Mouse (Mus musculus) heart, adult 10 weeks (tissue): ENCODE data around the gene Mag. TPM values are rescaled to one million over a fixed set of nuclear protein-coding genes. Genes with fewer than 3 reads are reported as not detected.

Experiments
- polyA plus RNA-seq: library from polyadenylated mRNA; stranded (reverse); fragments of 350-450 nt; fragmentation: Illumina TruSeq; extraction: RNeasy Lipid Tissue Mini Kit (QIAGEN cat#74804); gene quantifications from one replicate; pipeline ENCODE4 v1.2.3, GENCODE M21; 2014; ENCODE audit warnings: low read depth, low replicate concordance

The Mag gene
- 0.18 TPM for polyA plus RNA-seq

DNA sequence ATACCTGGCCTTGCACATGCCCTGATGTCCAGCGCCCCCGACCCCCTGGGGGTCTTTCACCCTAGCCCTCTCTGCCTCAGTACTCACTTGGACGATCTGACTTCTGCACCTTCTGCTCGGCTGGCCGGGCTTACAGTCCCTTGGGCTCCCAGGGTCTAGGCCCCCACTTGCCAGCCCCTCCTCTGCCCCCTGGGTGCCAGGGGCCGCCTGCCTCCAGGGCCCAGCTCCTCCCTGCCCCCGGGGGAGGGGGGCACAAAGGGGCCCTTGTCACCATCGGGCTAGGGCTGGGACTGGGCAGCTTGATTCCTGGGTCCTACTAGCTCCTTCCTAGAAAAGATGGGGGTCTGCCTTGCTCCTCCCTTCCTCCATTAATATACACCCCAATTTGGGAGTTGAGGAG is at the start of gene Mag:
Gene Mag, minus strand, starts transcription at position 142 of the 400 bp plus-strand sequence.

DNA sequence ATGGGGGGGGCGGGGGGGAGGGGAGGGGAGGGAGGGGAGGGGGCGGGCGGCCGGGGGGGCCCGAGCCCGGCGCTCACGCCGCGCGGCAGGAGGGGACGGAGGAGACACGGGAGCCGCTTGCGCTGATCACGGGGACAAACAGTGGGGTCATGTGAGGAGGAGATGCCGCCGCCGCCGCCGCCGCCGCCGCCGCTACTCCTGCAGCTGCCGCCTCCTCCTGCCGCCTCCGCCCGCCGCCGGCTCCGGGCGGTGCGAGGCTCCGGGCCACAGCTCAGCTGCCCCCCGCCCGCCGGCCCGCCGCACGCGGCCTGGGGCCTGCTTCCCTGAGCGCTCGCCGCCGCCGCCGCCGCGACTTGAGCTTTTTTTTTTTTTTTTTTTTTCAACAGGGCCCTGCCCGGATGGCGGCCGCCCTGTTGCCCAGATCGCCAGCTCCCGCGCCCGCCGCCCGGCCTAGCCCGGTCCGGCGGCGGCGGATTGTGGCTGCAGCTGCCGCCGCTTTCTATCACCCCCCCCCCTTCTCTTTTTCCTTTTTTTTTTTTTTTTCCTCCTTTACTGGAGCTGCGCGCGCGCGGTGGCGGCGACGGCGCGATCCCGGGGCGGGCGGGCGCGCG is 42.2 kb upstream of the Mag start, which contains the start of gene Usf2:
Gene Usf2, minus strand, starts transcription at position 48 of the 611 bp plus-strand sequence.

DNA sequence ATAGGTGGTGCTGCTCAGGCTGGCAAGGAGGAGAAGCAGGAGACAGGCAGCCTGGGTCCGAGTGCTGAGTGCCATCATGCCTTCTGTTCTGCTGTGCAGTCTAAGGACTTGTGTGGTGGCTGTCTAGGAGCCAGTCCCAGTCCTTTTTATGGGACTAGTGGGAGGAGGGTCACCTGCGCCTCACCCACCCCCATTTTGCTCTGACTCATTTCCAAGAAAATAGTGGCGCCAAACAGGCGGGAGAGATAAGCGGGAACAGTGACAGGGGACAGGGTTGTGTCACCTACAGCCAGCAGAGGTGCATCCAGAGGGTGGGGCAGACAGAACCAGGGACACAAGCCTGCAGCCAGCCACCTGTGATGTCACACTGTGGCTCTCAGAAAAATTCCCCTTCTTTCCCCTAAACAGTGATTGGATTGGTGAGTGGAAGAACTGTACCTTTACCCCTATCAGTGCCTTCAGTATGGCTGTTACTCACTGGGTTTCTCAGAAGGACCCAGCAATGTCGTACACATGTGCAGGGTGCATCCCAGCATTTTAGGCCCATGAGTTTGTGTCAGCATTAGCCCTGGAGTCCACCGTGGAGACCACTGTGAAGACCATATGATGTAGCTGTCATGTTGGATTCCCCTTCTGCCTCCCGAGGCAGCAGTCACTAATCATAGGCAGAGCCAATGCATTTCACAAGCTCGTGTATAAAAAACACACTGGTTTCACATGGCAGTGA is 29.4 kb upstream of the Mag start, which contains the start of gene Hamp:
Gene Hamp, minus strand, starts transcription at position 124 of the 727 bp plus-strand sequence.

DNA sequence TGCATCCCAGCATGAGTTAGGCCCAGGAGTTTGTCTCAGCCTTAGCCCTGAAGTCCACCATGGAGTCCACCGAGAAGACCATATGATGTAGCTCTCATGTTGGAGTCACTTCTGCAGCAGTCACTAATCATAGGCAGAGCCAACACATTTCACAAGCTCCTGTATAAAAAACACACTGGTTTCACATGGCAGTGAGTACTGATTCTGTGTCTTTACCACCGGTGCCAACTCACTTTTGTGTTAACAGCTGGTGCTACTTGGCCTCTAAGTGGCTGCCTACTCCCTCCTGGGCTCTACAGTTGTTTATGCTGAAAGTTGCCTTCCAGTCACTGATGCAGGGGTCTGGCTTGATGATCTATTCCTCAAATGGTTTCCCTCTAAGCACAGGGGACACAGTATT is 9.9 kb upstream of the Mag start, which contains the start of gene Hamp2:
Gene Hamp2, minus strand, starts transcription at position 101 of the 400 bp plus-strand sequence.

DNA sequence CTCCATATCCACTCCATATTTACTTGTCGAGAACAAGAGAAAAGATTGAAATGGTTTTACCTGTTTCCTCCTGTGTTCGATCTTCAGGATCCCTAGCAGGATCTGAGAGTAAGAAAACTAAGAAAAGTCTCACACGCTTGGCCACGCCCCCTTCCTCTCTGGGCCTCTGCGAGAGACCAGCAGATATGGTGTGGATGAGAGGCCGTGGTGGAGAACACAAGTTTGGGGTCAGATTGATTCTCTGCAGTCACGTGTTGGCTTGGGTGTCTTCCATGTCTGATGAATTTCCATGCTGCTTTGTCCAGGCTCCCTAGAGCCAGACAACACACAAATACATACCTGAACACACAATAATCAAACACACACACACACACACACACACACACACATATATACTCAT is 34.5 kb downstream of the Mag start, which contains the start of gene Cd22:
Gene Cd22, minus strand, starts transcription at position 167 of the 400 bp plus-strand sequence.

DNA sequence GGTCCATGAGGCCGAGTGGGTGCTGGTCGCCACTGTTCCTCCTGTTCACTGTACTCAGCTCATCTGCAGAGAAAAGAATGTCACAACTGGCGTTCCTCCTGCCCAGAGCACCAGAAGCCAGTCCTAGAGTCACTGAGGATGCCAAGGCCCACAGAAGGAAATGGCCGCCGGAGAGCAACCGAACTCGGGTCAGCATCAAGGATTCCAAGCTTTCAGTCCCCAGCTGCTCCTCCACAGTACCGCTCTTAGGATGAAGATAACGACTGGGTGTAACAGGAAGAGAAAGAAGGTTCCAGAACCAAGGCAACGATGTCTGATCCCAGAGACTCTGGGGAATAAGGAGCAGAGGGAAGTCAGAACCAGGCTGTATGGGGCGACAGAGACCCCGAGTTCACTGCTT is 53.2 kb downstream of the Mag start, which contains the start of gene Ffar1:
Gene Ffar1, minus strand, starts transcription at position 101 of the 400 bp plus-strand sequence.

DNA sequence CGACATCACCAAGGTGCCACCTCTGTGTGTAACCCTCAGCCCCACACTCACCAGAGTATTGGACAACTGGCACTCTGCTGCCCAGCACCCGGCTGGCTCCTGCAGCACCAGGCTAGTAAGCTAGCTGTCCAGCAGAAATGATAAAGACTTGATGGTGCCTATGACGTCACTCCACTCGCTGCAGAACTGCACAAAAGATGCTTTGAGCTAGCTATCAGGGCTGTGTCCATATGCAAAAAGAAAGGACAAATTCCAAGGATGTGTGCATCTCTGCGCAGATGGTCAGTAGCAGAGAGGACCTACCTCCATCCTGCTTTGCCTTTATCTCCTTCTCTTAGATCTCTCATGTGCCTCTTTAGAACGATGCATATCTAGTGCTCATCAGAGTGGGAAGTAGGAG is 58.6 kb downstream of the Mag start, which contains the start of gene Ffar3:
Gene Ffar3, minus strand, starts transcription at position 101 of the 400 bp plus-strand sequence.

Other genes with a start within 250 kb of the Mag start
- 7.5 TPM for gene Haus5, start 249.9 kb downstream of the Mag start, polyA plus RNA-seq
- gene Pmis2, start 243.3 kb downstream of the Mag start, polyA plus RNA-seq = not detected
- gene 2200002J24Rik, start 215.9 kb downstream of the Mag start, polyA plus RNA-seq = not detected
- not detected for gene Atp4a, start 202.7 kb downstream of the Mag start, polyA plus RNA-seq
- 168 TPM for gene Tmem147, start 185.3 kb downstream of the Mag start, polyA plus RNA-seq
- not detected for gene Gapdhs, start 171.2 kb downstream of the Mag start, polyA plus RNA-seq
- 3.5 TPM for gene Sbsn, start 163.4 kb downstream of the Mag start, polyA plus RNA-seq
- 3.5 TPM for gene Dmkn, start 151.1 kb downstream of the Mag start, polyA plus RNA-seq
- not detected for gene Krtdap, start 127.0 kb downstream of the Mag start, polyA plus RNA-seq
- gene Ffar2, start 91.1 kb downstream of the Mag start, polyA plus RNA-seq = not detected
- gene Ffar3, start 58.7 kb downstream of the Mag start, polyA plus RNA-seq = not detected
- gene Ffar1, start 53.3 kb downstream of the Mag start, polyA plus RNA-seq = not detected
- gene Cd22, start 34.5 kb downstream of the Mag start, polyA plus RNA-seq = 0.76 TPM
- gene Hamp2, start 9.8 kb upstream of the Mag start, polyA plus RNA-seq = 6.3 TPM
- gene Hamp, start 29.2 kb upstream of the Mag start, polyA plus RNA-seq = 44.7 TPM
- 166 TPM for gene Usf2, start 41.9 kb upstream of the Mag start, polyA plus RNA-seq
- 3.3 TPM for gene Lsr, start 58.6 kb upstream of the Mag start, polyA plus RNA-seq
- not detected for gene Fam187b, start 58.9 kb upstream of the Mag start, polyA plus RNA-seq
- gene Fxyd5, start 127.6 kb upstream of the Mag start, polyA plus RNA-seq = 43.3 TPM
- 2.0 TPM for gene Fxyd7, start 136.6 kb upstream of the Mag start, polyA plus RNA-seq
- 1,227 TPM for gene Fxyd1, start 142.3 kb upstream of the Mag start, polyA plus RNA-seq
- gene Lgi4, start 144.5 kb upstream of the Mag start, polyA plus RNA-seq = 5.1 TPM
- 4.2 TPM for gene Fxyd3, start 161.8 kb upstream of the Mag start, polyA plus RNA-seq
- gene Hpn, start 200.4 kb upstream of the Mag start, polyA plus RNA-seq = 2.8 TPM
- gene Scn1b, start 212.1 kb upstream of the Mag start, polyA plus RNA-seq = 16.1 TPM
- 43.0 TPM for gene Gramd1a, start 241.0 kb upstream of the Mag start, polyA plus RNA-seq